Mouse (Mus musculus) C2C12 (cell line): Measurements from ENCODE around the gene Zar1l. TPM values are rescaled to one million over a fixed set of nuclear protein-coding genes. Genes with fewer than 3 reads are reported as not detected.

Experiments used
- H3K27me3 ChIP-seq: one replicate; pipeline ENCODE4 v1.6.1; 2011; ENCODE audit not compliant: control insufficient read depth, insufficient read depth, insufficient read length
- H3K36me3 ChIP-seq: one replicate; pipeline ENCODE4 v1.6.1; 2011; ENCODE audit not compliant: control insufficient read depth, insufficient read depth
- H3K4me3 ChIP-seq: one replicate; pipeline ENCODE4 v1.5.1; 2011; ENCODE audit warnings: mild to moderate bottlenecking, control low read depth; ENCODE audit not compliant: poor library complexity, insufficient read depth, severe bottlenecking
- H3K79me2 ChIP-seq: one replicate; pipeline ENCODE4 v1.6.1; 2011; ENCODE audit not compliant: control insufficient read depth, insufficient read depth
- H3K79me3 ChIP-seq: one replicate; pipeline ENCODE4 v1.6.1; 2011; ENCODE audit warnings: low read depth, control low read depth
- H3ac ChIP-seq: one replicate; pipeline ENCODE3; 2011; ENCODE audit warnings: low read depth; ENCODE audit not compliant: control insufficient read depth, insufficient read length
- CEBPB ChIP-seq: IDR thresholded peaks from one replicate; pipeline ENCODE4 v1.6.1; 2011; ENCODE audit warnings: low read depth, mild to moderate bottlenecking, control low read depth, moderate library complexity
- CTCF ChIP-seq: IDR thresholded peaks from one replicate; pipeline ENCODE4 v1.5.1; 2011; ENCODE audit not compliant: control insufficient read depth, insufficient read depth, insufficient read length
- FOSL1 ChIP-seq: IDR thresholded peaks from one replicate; pipeline ENCODE4 v1.8.0; 2011; ENCODE audit warnings: mild to moderate bottlenecking, low read length; ENCODE audit not compliant: poor library complexity, insufficient read depth, severe bottlenecking
- MAX ChIP-seq: IDR thresholded peaks from one replicate; pipeline ENCODE4 v1.6.1; 2011; ENCODE audit warnings: mild to moderate bottlenecking, control low read depth
- MYOD1 ChIP-seq: IDR thresholded peaks from one replicate; pipeline ENCODE4 v1.6.1; 2011; ENCODE audit warnings: low read depth; ENCODE audit not compliant: control insufficient read depth, insufficient read length
- MYOG ChIP-seq: IDR thresholded peaks from one replicate; pipeline ENCODE4 v1.6.1; 2011; ENCODE audit not compliant: control insufficient read depth, insufficient read length; ENCODE audit errors: extremely low read depth
- USF1 ChIP-seq: IDR thresholded peaks from one replicate; pipeline ENCODE4 v1.6.1; 2011; ENCODE audit warnings: low read depth, mild to moderate bottlenecking, control low read depth, moderate library complexity
- polyA plus RNA-seq: library from polyadenylated mRNA; unstranded; fragments of >200 nt; fragmentation: generic; extraction: Trizol; gene quantifications from one replicate; pipeline ENCODE4 v1.2.1, GENCODE M21; 2012; ENCODE audit warnings: missing spikeins

The Zar1l gene
- polyA plus RNA-seq, 1 experiment: not detected

- Histone ChIP-seq H3ac (no peak overlapping the region), H3K4me3 (no peak overlapping the region)
- TF ChIP-seq MYOD1 (no peak), MYOG (no peak), MAX (no peak), CEBPB (no peak), FOSL1 (no peak), CTCF (no peak), USF1 (no peak)
Observed at GRCm38 (mm10) chr5:150468431-150468830, 49.5 kb downstream of the Zar1l start.

GRCm38 (mm10) chr5:150466132-150466531 is 51.8 kb downstream of the Zar1l start:
- Histone ChIP-seq H3K36me3 (no peaks in the 10 kb centered on the region), H3K27me3 (no peaks in the 10 kb centered on the region), H3K79me3 (no peaks in the 10 kb centered on the region), H3K79me2 (no peaks in the 10 kb centered on the region), H3ac (no peak overlapping the region), H3K4me3 (no peak overlapping the region)
- TF ChIP-seq MYOD1 (no peak), CEBPB (no peak), FOSL1 (no peak), MYOG (no peak), CTCF (no peak), USF1 (no peak), MAX (no peak)

More at GRCm38 (mm10) chr5:150468431-150468830, 49.5 kb downstream of the Zar1l start:
- Histone ChIP-seq H3K79me3 (no peaks in the 10 kb centered on the region), H3K36me3 (no peaks in the 10 kb centered on the region), H3K27me3 (no peaks in the 10 kb centered on the region), H3K79me2 (no peaks in the 10 kb centered on the region)

- H3ac ChIP-seq: no peak overlapping the region
- H3K79me3 ChIP-seq: no peaks in the 10 kb centered on the region
- no peaks in the 10 kb centered on the region for H3K36me3 ChIP-seq
- TF ChIP-seq USF1: no peak
- H3K4me3 ChIP-seq: no peak overlapping the region
- H3K79me2 ChIP-seq: no peaks in the 10 kb centered on the region
- H3K27me3 ChIP-seq: no peaks in the 10 kb centered on the region
Observed at GRCm38 (mm10) chr5:150465218-150465617, 52.7 kb downstream of the Zar1l start.

GRCm38 (mm10) chr5:150464721-150465120 is 53.2 kb downstream of the Zar1l start:
- no peaks in the 10 kb centered on the region for H3K79me3 ChIP-seq
- H3ac ChIP-seq: no peak overlapping the region
- H3K4me3 ChIP-seq: no peak overlapping the region
- TF ChIP-seq CEBPB (no peak), MYOG (no peak), FOSL1 (no peak), USF1 (no peak), CTCF (no peak), MYOD1 (no peak), MAX (no peak)
- H3K79me2 ChIP-seq: no peaks in the 10 kb centered on the region
- H3K36me3 ChIP-seq: no peaks in the 10 kb centered on the region
- H3K27me3 ChIP-seq: no peaks in the 10 kb centered on the region

GRCm38 (mm10) chr5:150459801-150460200 is 58.2 kb downstream of the Zar1l start:
- Histone ChIP-seq H3K79me2 (no peaks in the 10 kb centered on the region), H3K27me3 (no peaks in the 10 kb centered on the region), H3K36me3 (no peaks in the 10 kb centered on the region), H3K4me3 (no peak overlapping the region), H3K79me3 (no peaks in the 10 kb centered on the region), H3ac (no peak overlapping the region)
- TF ChIP-seq MAX: no peak
- no peak for TF ChIP-seq FOSL1
- TF ChIP-seq USF1: no peak
- TF ChIP-seq CEBPB: no peak
- no peak for TF ChIP-seq CTCF
- TF ChIP-seq MYOD1: no peak
- TF ChIP-seq MYOG: no peak
